Mouse (Mus musculus): ENCODE measurements around the gene Gpr89.

The Gpr89 gene

DNA sequence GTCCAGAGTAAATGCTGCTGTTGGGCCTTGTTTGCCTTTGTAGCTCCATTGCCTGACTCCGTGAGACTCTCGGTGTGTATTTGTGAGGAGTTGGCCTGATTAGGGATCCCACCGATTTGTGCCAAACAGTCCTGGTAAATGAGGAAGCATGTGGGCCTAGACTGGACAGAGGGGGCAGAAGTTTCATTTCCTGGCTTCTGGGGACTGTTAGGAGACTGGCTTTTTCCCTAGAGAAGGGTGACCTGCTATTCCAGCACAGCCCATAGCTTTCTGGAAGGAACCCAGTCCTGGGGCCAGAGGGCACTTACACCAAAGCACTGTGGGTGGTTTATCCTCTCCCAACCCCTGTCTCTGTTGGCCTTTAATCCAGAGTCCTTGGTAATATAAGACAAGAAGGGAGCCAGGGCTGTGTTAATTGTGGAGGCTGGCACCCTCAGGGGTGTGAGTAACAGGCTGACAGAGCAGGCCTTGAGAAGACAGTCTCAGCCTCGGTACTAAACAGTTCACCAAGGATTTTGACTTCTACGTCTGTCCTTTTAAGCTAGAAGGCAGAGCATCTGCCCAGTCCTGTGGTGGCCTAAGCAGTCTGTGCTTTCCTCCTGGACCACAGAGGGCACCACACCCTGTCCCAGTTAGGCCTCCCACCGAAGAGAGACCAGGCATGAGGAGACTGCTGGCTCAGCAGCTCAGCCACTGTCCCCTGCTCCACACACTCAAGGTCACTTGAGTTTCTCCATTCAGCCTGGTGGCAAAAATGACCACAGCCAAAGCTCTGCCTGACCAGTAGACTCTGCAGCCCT, 84.8 kb downstream of the Gpr89 start:
- no peak for DNase-seq

Measured in right cerebral cortex, postnatal 4 days (tissue).